Mouse (Mus musculus): ENCODE measurements around the gene Hspa12b.

The Hspa12b gene

GRCm38 (mm10) chr2:131130849-131131248, 3.8 kb downstream of the Hspa12b start:
- DNase-seq, result no peak

GRCm38 (mm10) chr2:131132111-131132888, 5.2 kb downstream of the Hspa12b start:
- DNase-seq, result no peak

GRCm38 (mm10) chr2:131132930-131133547, 6.0 kb downstream of the Hspa12b start, which contains the start of gene Gm11037:
Gene Gm11037, plus strand, starts transcription at chr2:131133497.
- no peak for DNase-seq

- DNase-seq, result no peak
These were observed 7.3 kb downstream of the Hspa12b start for GRCm38 (mm10) chr2:131134381-131134780.

GRCm38 (mm10) chr2:131134826-131135400, 7.8 kb downstream of the Hspa12b start:
- no peak for DNase-seq

- DNase-seq, result no peak
These were observed 8.6 kb downstream of the Hspa12b start for GRCm38 (mm10) chr2:131135521-131136139.

GRCm38 (mm10) chr2:131138296-131138695, 11.2 kb downstream of the Hspa12b start:
- no peak for DNase-seq

- DNase-seq, result no peak
These were observed 11.7 kb downstream of the Hspa12b start for GRCm38 (mm10) chr2:131138760-131139159.

GRCm38 (mm10) chr2:131139287-131139686, 12.2 kb downstream of the Hspa12b start:
- no peak for DNase-seq

GRCm38 (mm10) chr2:131139886-131140532, 12.9 kb downstream of the Hspa12b start:
- DNase-seq, result no peak

- no peak for DNase-seq
These were observed 13.4 kb downstream of the Hspa12b start for GRCm38 (mm10) chr2:131140533-131140905.

- no peak for DNase-seq
These were observed 14.4 kb downstream of the Hspa12b start for GRCm38 (mm10) chr2:131141336-131141986.

- DNase-seq, result peak; percentile 78
These were observed 15.5 kb downstream of the Hspa12b start for GRCm38 (mm10) chr2:131142592-131142991.

GRCm38 (mm10) chr2:131143007-131143780, 16.1 kb downstream of the Hspa12b start:
- no peak for DNase-seq

- no peak for DNase-seq
These were observed 18.0 kb downstream of the Hspa12b start for GRCm38 (mm10) chr2:131145121-131145520.

GRCm38 (mm10) chr2:131145536-131145935, 18.5 kb downstream of the Hspa12b start:
- DNase-seq, result no peak

GRCm38 (mm10) chr2:131146193-131147042, 19.3 kb downstream of the Hspa12b start:
- DNase-seq, result no peak

- DNase-seq, result no peak
These were observed 19.9 kb downstream of the Hspa12b start for GRCm38 (mm10) chr2:131147043-131147365.

GRCm38 (mm10) chr2:131148353-131149253, 21.5 kb downstream of the Hspa12b start:
- no peak for DNase-seq

GRCm38 (mm10) chr2:131149254-131149578, 22.1 kb downstream of the Hspa12b start:
- DNase-seq, result no peak
